Mouse (Mus musculus): ENCODE measurements around the gene Fmn2.

- TF ChIP-seq CTCF (IDR thresholded peaks at IDR 0.05; ENCODE audit: insufficient read depth, low read length) (no peak), POLR2A (IDR thresholded peaks at IDR 0.05; ENCODE audit: borderline replicate concordance, extremely low read depth, low read depth, low read length) (no peak)
Observed at GRCm38 (mm10) chr1:174502846-174503745, 1.5 kb downstream of the Fmn2 start.

Data from lung, adult 2 months (tissue).